Mouse (Mus musculus): ENCODE results near the gene Zfp771.

Gene Zfp771

DNA sequence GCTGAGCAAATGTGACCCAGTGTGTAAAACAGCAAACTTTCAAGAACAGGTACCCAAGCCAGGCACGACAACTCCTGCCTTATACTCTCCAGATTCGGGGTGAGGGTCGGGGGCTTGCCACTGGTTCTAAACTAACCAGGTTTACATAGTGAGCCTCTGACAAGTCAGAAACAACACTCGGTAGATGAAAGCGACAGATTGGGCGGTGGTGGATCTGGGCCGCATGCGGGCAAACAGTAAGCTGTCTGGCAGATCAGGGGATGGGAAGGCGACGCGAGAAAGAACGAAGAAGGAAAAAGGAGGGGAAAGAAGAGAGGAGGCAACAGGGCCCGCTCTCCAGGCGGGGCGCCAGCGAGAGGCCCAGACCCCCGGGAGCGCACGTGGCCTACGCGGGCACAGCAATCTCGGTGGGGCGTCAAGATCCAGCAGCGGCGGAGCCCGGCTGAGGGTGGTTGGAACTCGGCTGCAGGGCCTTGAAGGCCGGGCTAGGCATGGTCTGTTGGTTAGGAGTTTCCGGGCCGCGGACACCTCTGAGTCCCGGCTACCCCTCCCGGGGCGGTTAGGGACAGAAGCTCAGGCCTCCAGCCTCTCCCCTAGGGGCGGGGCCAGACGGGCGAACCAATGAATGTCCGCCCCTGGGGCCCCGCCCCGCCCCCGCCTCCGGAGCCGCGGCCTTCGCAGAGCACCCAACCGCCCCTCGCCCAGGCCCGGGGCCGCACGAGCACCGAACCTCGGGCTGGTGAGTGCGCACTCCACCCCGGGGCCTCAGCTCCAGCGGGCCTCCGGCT, at the start of gene Zfp771:
Gene Zfp771 (plus strand): TSS at position 405 of the 788 bp plus-strand sequence.
- peak; percentile 88 for ATAC-seq (ENCODE audit: low TSS enrichment)

- no peak for ATAC-seq (ENCODE audit: low TSS enrichment)
These were observed 49.4 kb upstream of the Zfp771 start for GRCm38 (mm10) chr7:127194633-127195029.

DNA sequence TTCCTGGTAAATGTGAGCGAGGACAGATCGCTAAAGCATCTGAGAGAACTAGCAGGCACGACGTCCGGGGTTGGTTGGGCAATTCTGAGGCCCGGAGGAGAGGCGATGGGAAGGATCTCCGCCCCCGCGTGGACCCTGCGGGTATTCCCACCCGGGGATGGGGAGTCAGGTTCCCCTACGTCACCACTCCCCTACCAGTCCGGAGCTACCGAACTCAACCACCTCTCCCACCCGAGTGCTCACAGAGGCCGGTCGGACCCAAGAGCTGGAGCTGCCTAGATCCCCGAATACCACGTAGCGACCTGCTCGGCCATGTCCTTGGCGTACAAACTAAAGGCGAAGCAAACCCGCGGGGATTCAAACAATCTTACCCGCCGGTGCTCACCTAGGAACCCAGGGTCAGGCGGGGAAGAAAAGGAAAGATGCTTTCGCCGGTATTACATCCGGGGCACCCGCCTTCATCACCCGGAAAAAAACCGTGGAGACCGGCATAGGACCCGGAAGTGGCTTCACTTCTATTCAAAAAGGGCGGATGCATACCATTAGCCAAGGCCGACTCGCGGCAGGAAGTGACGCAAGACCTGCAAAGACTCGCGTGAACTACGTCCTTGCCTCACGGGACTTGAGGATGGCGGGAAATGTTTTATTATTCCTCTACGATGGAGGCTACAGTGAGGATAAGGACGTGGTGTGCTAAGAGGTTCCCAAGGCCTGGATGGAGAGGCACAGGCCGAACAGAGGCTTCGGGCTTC, 48.4 kb upstream of the Zfp771 start, which contains the start of gene Cd2bp2:
Gene Cd2bp2 (minus strand): TSS at position 507 of the 752 bp plus-strand sequence.
- peak; percentile 95 for ATAC-seq (ENCODE audit: low TSS enrichment)

- ATAC-seq (ENCODE audit: low TSS enrichment) = no peak
These were observed 47.6 kb upstream of the Zfp771 start for GRCm38 (mm10) chr7:127196484-127196883.

GRCm38 (mm10) chr7:127206606-127207005, 37.5 kb upstream of the Zfp771 start:
- ATAC-seq (ENCODE audit: low TSS enrichment) = no peak

- no peak for ATAC-seq (ENCODE audit: low TSS enrichment)
These were observed 36.4 kb upstream of the Zfp771 start for GRCm38 (mm10) chr7:127207374-127208294.

- ATAC-seq (ENCODE audit: low TSS enrichment) = no peak
These were observed 35.9 kb upstream of the Zfp771 start, which contains the start of gene Tbc1d10b for GRCm38 (mm10) chr7:127208295-127208552. Gene Tbc1d10b (minus strand): TSS chr7:127208468.

- peak; percentile 89 for ATAC-seq (ENCODE audit: low TSS enrichment)
These were observed 35.3 kb upstream of the Zfp771 start, which contains the start of gene Mylpf for GRCm38 (mm10) chr7:127208553-127209438. Gene Mylpf (plus strand): TSS chr7:127208890.

GRCm38 (mm10) chr7:127209851-127210250, 34.2 kb upstream of the Zfp771 start:
- ATAC-seq (ENCODE audit: low TSS enrichment) = no peak

DNA sequence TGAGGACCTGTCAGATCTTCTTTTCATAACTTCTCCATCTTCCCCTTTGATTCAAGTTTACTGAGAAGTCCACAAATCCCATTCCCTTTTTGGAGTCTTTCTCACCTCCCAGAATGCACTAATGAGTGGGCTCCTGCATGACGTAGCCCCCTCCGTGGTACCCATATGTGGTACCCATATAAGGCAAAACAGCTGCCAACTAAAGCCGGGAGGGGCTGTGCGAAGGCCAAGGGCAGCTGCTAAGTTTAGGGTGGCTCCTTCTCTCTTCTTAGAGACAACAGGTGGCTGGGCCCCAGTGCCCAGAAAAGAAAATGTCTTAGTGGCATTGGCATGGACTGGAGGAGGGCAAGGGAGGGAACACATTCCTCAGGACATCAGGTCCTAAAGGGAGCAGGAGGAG, 33.8 kb upstream of the Zfp771 start:
- ATAC-seq (ENCODE audit: low TSS enrichment) = no peak

- no peak for ATAC-seq (ENCODE audit: low TSS enrichment)
These were observed 32.9 kb upstream of the Zfp771 start for GRCm38 (mm10) chr7:127211014-127211745.

GRCm38 (mm10) chr7:127212432-127213250, 31.4 kb upstream of the Zfp771 start:
- ATAC-seq (ENCODE audit: low TSS enrichment) = no peak

DNA sequence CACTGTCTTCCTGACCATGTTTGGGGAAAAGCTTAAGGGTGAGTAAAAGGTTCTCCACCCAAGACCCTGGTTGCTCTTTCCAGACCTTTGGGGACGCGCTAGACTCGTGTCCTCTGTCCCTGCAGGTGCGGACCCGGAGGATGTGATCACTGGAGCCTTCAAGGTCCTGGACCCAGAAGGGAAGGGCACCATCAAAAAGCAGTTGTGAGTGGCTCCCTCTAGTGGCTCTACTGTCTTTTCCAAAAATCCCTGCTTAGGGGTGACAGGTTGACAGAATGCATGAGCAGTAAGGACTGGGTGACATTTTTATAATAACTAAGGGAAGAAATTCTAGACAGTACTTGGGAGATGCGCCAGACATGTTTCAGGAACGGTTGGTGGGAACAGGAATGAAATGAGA, 30.6 kb upstream of the Zfp771 start:
- ATAC-seq (ENCODE audit: low TSS enrichment) = no peak

GRCm38 (mm10) chr7:127213930-127214329, 30.1 kb upstream of the Zfp771 start:
- no peak for ATAC-seq (ENCODE audit: low TSS enrichment)

DNA sequence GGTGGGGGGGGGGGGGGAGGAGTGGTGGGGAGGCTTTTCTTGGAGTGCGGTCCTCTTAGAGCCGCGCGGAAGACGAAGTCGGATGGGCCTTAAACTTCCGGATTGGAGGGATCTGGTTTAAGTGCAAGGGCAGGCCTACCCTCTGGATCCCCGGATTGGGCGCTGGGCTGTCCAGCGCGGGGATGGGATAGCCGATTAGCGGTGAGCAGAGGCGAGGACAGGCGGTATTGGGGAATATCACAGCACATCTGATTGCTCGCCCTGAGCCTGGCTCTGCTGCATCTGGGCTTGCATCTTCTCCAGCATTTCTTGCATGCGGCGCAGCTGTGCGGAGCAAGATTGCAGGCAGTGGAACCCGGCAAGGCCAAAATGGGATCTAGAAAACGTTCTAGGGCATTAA, 29.6 kb upstream of the Zfp771 start:
- ATAC-seq (ENCODE audit: low TSS enrichment) = no peak

GRCm38 (mm10) chr7:127214981-127215871, 28.8 kb upstream of the Zfp771 start:
- peak; percentile 67 for ATAC-seq (ENCODE audit: low TSS enrichment)

GRCm38 (mm10) chr7:127216307-127216706, 27.8 kb upstream of the Zfp771 start:
- no peak for ATAC-seq (ENCODE audit: low TSS enrichment)

GRCm38 (mm10) chr7:127217475-127217874, 26.6 kb upstream of the Zfp771 start:
- no peak for ATAC-seq (ENCODE audit: low TSS enrichment)

Measured in frontal cortex, adult (tissue).